Mouse (Mus musculus) stomach, embryonic 15.5 days (tissue): ENCODE data around the gene Tmem56. TPM values are rescaled to one million over a fixed set of nuclear protein-coding genes. Genes with fewer than 3 reads are reported as not detected.

ENCODE experiments used
- ATAC-seq: fragments of 200-750 bp; cut with Nextera tagmentation; 2 replicates; pipeline ENCODE4 v1.8.0; 2017; ENCODE audit warnings: low read depth, moderate number of reproducible peaks, moderate TSS enrichment; ENCODE audit not compliant: insufficient read depth, low FRiP score
- H3K27ac ChIP-seq: fragments of 300-500 bp; sonication (generic); 2 replicates; pipeline ENCODE4 v1.5.1; 2015; ENCODE audit warnings: mild to moderate bottlenecking, inconsistent platforms
- H3K27me3 ChIP-seq: fragments of 300-500 bp; sonication (generic); replicated peaks from 2 replicates; pipeline ENCODE4 v1.6.1; 2015; ENCODE audit warnings: inconsistent platforms
- H3K36me3 ChIP-seq: fragments of 300-500 bp; sonication (generic); 2 replicates; pipeline ENCODE4 v1.6.1; 2015; ENCODE audit warnings: inconsistent platforms
- H3K4me1 ChIP-seq: fragments of 300-500 bp; sonication (generic); 2 replicates; pipeline ENCODE4 v1.6.1; 2015; ENCODE audit warnings: inconsistent platforms
- H3K4me2 ChIP-seq: fragments of 300-500 bp; sonication (generic); 2 replicates; pipeline ENCODE4 v1.6.1; 2015; ENCODE audit warnings: mild to moderate bottlenecking, inconsistent platforms
- H3K4me3 ChIP-seq: fragments of 300-500 bp; sonication (generic); replicated peaks from 2 replicates; pipeline ENCODE4 v1.5.1; 2015; ENCODE audit warnings: inconsistent platforms
- H3K9ac ChIP-seq: fragments of 300-500 bp; sonication (generic); 2 replicates; pipeline ENCODE4 v1.6.1; 2015; ENCODE audit warnings: inconsistent platforms
- H3K9me3 ChIP-seq: fragments of 300-500 bp; sonication (generic); 2 replicates; pipeline ENCODE4 v1.6.1; 2016; ENCODE audit warnings: inconsistent platforms
- WGBS: fragments of 180-500 bp; shearing (Covaris S2); methylation state at CpG from one replicate; pipeline ENCODE4 v1.1.7; 2015; 5-methylcytosine and 5-hydroxymethylcytosine counted together
- polyA plus RNA-seq: library from polyadenylated mRNA; unstranded; fragments of >200 nt; fragmentation: Nextera tagmentation; extraction: Ambion mirVana; gene quantifications from 2 replicates; pipeline ENCODE4 v1.2.1, GENCODE M21; 2015

The Tmem56 gene
- polyA plus RNA-seq, 1 experiment from 2014 or later: 2.7 TPM

GRCm38 (mm10) chr3:121257418-121257817, 25.5 kb downstream of the Tmem56 start:
- ATAC-seq: no peak
- Histone ChIP-seq H3K9ac (no peak overlapping the region), H3K9me3 (no peaks in the 10 kb centered on the region), H3K4me3 (no peak overlapping the region), H3K27me3 (peaks cover 18% of the 10 kb centered on the region), H3K4me1 (peaks cover 5% of the 10 kb centered on the region), H3K36me3 (no peaks in the 10 kb centered on the region), H3K27ac (no peak overlapping the region), H3K4me2 (no peak overlapping the region)
- WGBS: 84% methylated on average over 10 of the region's 10 CpGs

- Histone ChIP-seq H3K36me3 (no peaks in the 10 kb centered on the region), H3K27me3 (peaks cover 11% of the 10 kb centered on the region), H3K27ac (no peak overlapping the region), H3K9me3 (no peaks in the 10 kb centered on the region), H3K4me1 (0 out of 2 replicates have a peak, but pooled peaks cover 3% of the 10 kb centered on the region), H3K9ac (no peak overlapping the region), H3K4me2 (no peak overlapping the region), H3K4me3 (no peak overlapping the region)
- ATAC-seq: no peak
- WGBS: 86% methylated on average over 8 of the region's 8 CpGs
These were observed 26.8 kb downstream of the Tmem56 start for GRCm38 (mm10) chr3:121256131-121256530.

- H3K4me1 ChIP-seq: 0 out of 2 replicates have a peak, but pooled peaks cover 6% of the 10 kb centered on the region
- H3K4me3 ChIP-seq: no peak overlapping the region
These were observed 27.4 kb downstream of the Tmem56 start for GRCm38 (mm10) chr3:121255501-121255900.

GRCm38 (mm10) chr3:121250576-121251433, 32.1 kb downstream of the Tmem56 start:
- Histone ChIP-seq H3K9ac (no peak overlapping the region), H3K9me3 (no peaks in the 10 kb centered on the region), H3K4me2 (no peak overlapping the region), H3K36me3 (no peaks in the 10 kb centered on the region), H3K27me3 (no peaks in the 10 kb centered on the region), H3K27ac (no peak overlapping the region), H3K4me1 (0 out of 2 replicates have a peak, but pooled peaks cover 6% of the 10 kb centered on the region), H3K4me3 (no peak overlapping the region)
- no peak for ATAC-seq
- WGBS: 59% methylated on average over 19 of the region's 19 CpGs

More at GRCm38 (mm10) chr3:121255501-121255900, 27.4 kb downstream of the Tmem56 start:
- H3K4me2 ChIP-seq: no peak overlapping the region
- no peaks in the 10 kb centered on the region for H3K9me3 ChIP-seq
- peaks cover 5% of the 10 kb centered on the region; the same call in 1 of the 2 replicates for H3K27me3 ChIP-seq
- no peak for ATAC-seq
- no peak overlapping the region for H3K27ac ChIP-seq
- H3K36me3 ChIP-seq: no peaks in the 10 kb centered on the region
- no peak overlapping the region for H3K9ac ChIP-seq
- 87% methylated on average over 7 of the region's 7 CpGs for WGBS

GRCm38 (mm10) chr3:121250048-121250447, 32.9 kb downstream of the Tmem56 start:
- H3K27ac ChIP-seq: no peak overlapping the region
- WGBS: 70% methylated on average over 9 of the region's 9 CpGs

GRCm38 (mm10) chr3:121242941-121243340, 40.0 kb downstream of the Tmem56 start:
- ATAC-seq: no peak
- H3K4me2 ChIP-seq: no peak overlapping the region
- H3K27me3 ChIP-seq: no peaks in the 10 kb centered on the region
- no peaks in the 10 kb centered on the region for H3K36me3 ChIP-seq
- no peak overlapping the region for H3K9ac ChIP-seq
- no peaks in the 10 kb centered on the region for H3K4me1 ChIP-seq
- H3K27ac ChIP-seq: no peak overlapping the region
- 77% methylated on average over 4 of the region's 4 CpGs for WGBS
- H3K9me3 ChIP-seq: no peaks in the 10 kb centered on the region
- no peak overlapping the region for H3K4me3 ChIP-seq

More at GRCm38 (mm10) chr3:121250048-121250447, 32.9 kb downstream of the Tmem56 start:
- Histone ChIP-seq H3K9ac (no peak overlapping the region), H3K4me3 (no peak overlapping the region), H3K9me3 (no peaks in the 10 kb centered on the region), H3K27me3 (no peaks in the 10 kb centered on the region), H3K4me1 (0 out of 2 replicates have a peak, but pooled peaks cover 6% of the 10 kb centered on the region), H3K4me2 (no peak overlapping the region), H3K36me3 (no peaks in the 10 kb centered on the region)
- no peak for ATAC-seq

GRCm38 (mm10) chr3:121242111-121242936, 40.6 kb downstream of the Tmem56 start:
- WGBS: 57% methylated on average over 9 of the region's 9 CpGs
- ATAC-seq: no peak
- no peak overlapping the region for H3K9ac ChIP-seq
- H3K4me1 ChIP-seq: no peaks in the 10 kb centered on the region
- no peak overlapping the region for H3K4me3 ChIP-seq
- no peaks in the 10 kb centered on the region for H3K27me3 ChIP-seq
- H3K4me2 ChIP-seq: no peak overlapping the region
- no peaks in the 10 kb centered on the region for H3K36me3 ChIP-seq
- H3K9me3 ChIP-seq: no peaks in the 10 kb centered on the region
- H3K27ac ChIP-seq: no peak overlapping the region

GRCm38 (mm10) chr3:121240362-121241040, 42.4 kb downstream of the Tmem56 start:
- no peak overlapping the region for H3K4me3 ChIP-seq
- no peaks in the 10 kb centered on the region for H3K4me1 ChIP-seq
- H3K9me3 ChIP-seq: no peaks in the 10 kb centered on the region
- H3K4me2 ChIP-seq: no peak overlapping the region
- WGBS: 43% methylated on average over 8 of the region's 8 CpGs
- H3K27me3 ChIP-seq: no peaks in the 10 kb centered on the region
- H3K36me3 ChIP-seq: no peaks in the 10 kb centered on the region
- no peak overlapping the region for H3K9ac ChIP-seq
- no peak for ATAC-seq
- H3K27ac ChIP-seq: no peak overlapping the region

- no peak for ATAC-seq
- WGBS: 75% methylated on average over 8 of the region's 8 CpGs
- Histone ChIP-seq H3K4me2 (no peak overlapping the region), H3K27me3 (no peaks in the 10 kb centered on the region), H3K4me3 (no peak overlapping the region), H3K9ac (no peak overlapping the region), H3K4me1 (no peaks in the 10 kb centered on the region), H3K27ac (no peak overlapping the region), H3K9me3 (no peaks in the 10 kb centered on the region), H3K36me3 (no peaks in the 10 kb centered on the region)
These were observed 43.8 kb downstream of the Tmem56 start for GRCm38 (mm10) chr3:121239096-121239495.

GRCm38 (mm10) chr3:121224763-121225162, 58.1 kb downstream of the Tmem56 start:
- Histone ChIP-seq H3K4me3 (no peak overlapping the region), H3K27me3 (no peaks in the 10 kb centered on the region), H3K4me2 (no peak overlapping the region), H3K9ac (no peak overlapping the region), H3K9me3 (no peaks in the 10 kb centered on the region), H3K27ac (no peak overlapping the region), H3K4me1 (no peaks in the 10 kb centered on the region), H3K36me3 (no peaks in the 10 kb centered on the region)
- WGBS: 88% methylated on average over 8 of the region's 8 CpGs
- ATAC-seq: no peak

GRCm38 (mm10) chr3:121224185-121224584, 58.7 kb downstream of the Tmem56 start:
- Histone ChIP-seq H3K27me3 (no peaks in the 10 kb centered on the region), H3K4me2 (no peak overlapping the region), H3K4me3 (no peak overlapping the region), H3K27ac (no peak overlapping the region), H3K36me3 (no peaks in the 10 kb centered on the region), H3K9me3 (no peaks in the 10 kb centered on the region), H3K4me1 (no peaks in the 10 kb centered on the region), H3K9ac (no peak overlapping the region)
- ATAC-seq: no peak
- 91% methylated on average over 6 of the region's 6 CpGs for WGBS
